Mouse (Mus musculus): Measurements from ENCODE around the gene Ulk3.

Gene Ulk3

GRCm38 (mm10) chr9:57618854-57619253, 29.6 kb downstream of the Ulk3 start:
- DNase-seq = no peak

GRCm38 (mm10) chr9:57620674-57621073, 31.4 kb downstream of the Ulk3 start, which contains the start of gene Lman1l:
Gene Lman1l, minus strand, starts transcription at chr9:57620774.
- DNase-seq = no peak

GRCm38 (mm10) chr9:57624295-57624694, 35.0 kb downstream of the Ulk3 start:
- DNase-seq = no peak

GRCm38 (mm10) chr9:57625674-57626500, 36.6 kb downstream of the Ulk3 start:
- no peak for DNase-seq

- DNase-seq = no peak
Observed at GRCm38 (mm10) chr9:57627191-57627590, 37.9 kb downstream of the Ulk3 start.

GRCm38 (mm10) chr9:57627892-57628291, 38.6 kb downstream of the Ulk3 start:
- no peak for DNase-seq

- DNase-seq = no peak
Observed at GRCm38 (mm10) chr9:57628717-57629116, 39.5 kb downstream of the Ulk3 start.

- DNase-seq = peak; percentile 77
Observed at GRCm38 (mm10) chr9:57629118-57629874, 40.0 kb downstream of the Ulk3 start.

GRCm38 (mm10) chr9:57633481-57634024, 44.3 kb downstream of the Ulk3 start:
- no peak for DNase-seq

- peak; percentile 4 for DNase-seq
Observed at GRCm38 (mm10) chr9:57637272-57637671, 48.0 kb downstream of the Ulk3 start.

- peak; percentile 62 for DNase-seq
Observed at GRCm38 (mm10) chr9:57637741-57638322, 48.6 kb downstream of the Ulk3 start.

- peak; percentile 13 for DNase-seq
Observed at GRCm38 (mm10) chr9:57638651-57639459, 49.6 kb downstream of the Ulk3 start.

- DNase-seq = no peak
Observed at GRCm38 (mm10) chr9:57639661-57640328, 50.5 kb downstream of the Ulk3 start.

- DNase-seq = peak; percentile 42
Observed at GRCm38 (mm10) chr9:57640384-57640783, 51.1 kb downstream of the Ulk3 start.

GRCm38 (mm10) chr9:57641022-57641421, 51.8 kb downstream of the Ulk3 start:
- no peak for DNase-seq

- peak; percentile 5 for DNase-seq
Observed at GRCm38 (mm10) chr9:57641775-57642550, 52.7 kb downstream of the Ulk3 start.

- DNase-seq = peak; percentile 3
Observed at GRCm38 (mm10) chr9:57643169-57643855, 54.1 kb downstream of the Ulk3 start.

- DNase-seq = no peak
Observed at GRCm38 (mm10) chr9:57643856-57644180, 54.6 kb downstream of the Ulk3 start.

- DNase-seq = no peak
Observed at GRCm38 (mm10) chr9:57644442-57644943, 55.2 kb downstream of the Ulk3 start.
